Mouse (Mus musculus) thymus, adult 2 months (tissue): ENCODE results near the gene Uhrf2. TPM values are rescaled to one million over a fixed set of nuclear protein-coding genes. Genes with fewer than 3 reads are reported as not detected.

Experiments used
- DNase-seq: peaks from one replicate; pipeline ENCODE4 v3.0.0; 2021
- H3K27ac ChIP-seq: fragments of 200-500 bp; 2 replicates; pipeline ENCODE4 v1.5.1; 2012; ENCODE audit warnings: low read length, control low read depth; ENCODE audit not compliant: control insufficient read depth, insufficient read depth
- H3K27me3 ChIP-seq: fragments of 200-500 bp; 2 replicates; pipeline ENCODE4 v1.6.1; 2012; ENCODE audit warnings: mild to moderate bottlenecking, low read length, moderate library complexity, mixed read lengths; ENCODE audit not compliant: control insufficient read depth, insufficient read depth
- H3K36me3 ChIP-seq: fragments of 200-500 bp; 2 replicates; pipeline ENCODE4 v1.6.1; 2012; ENCODE audit warnings: mild to moderate bottlenecking, low read length, moderate library complexity; ENCODE audit not compliant: control insufficient read depth, insufficient read depth
- H3K4me1 ChIP-seq: fragments of 200-500 bp; replicated peaks from 2 replicates; pipeline ENCODE4 v1.6.1; 2012; ENCODE audit warnings: low read length; ENCODE audit not compliant: control insufficient read depth, insufficient read depth
- H3K4me3 ChIP-seq: fragments of 200-500 bp; 2 replicates; pipeline ENCODE4 v1.5.1; 2012; ENCODE audit warnings: mild to moderate bottlenecking, low read length, control low read depth, moderate library complexity; ENCODE audit not compliant: control insufficient read depth, insufficient read depth
- CTCF ChIP-seq: fragments of 200-500 bp; IDR thresholded peaks from 2 replicates; pipeline ENCODE4 v1.5.1; 2012; ENCODE audit warnings: mild to moderate bottlenecking, control low read depth, low read length, moderate library complexity, borderline replicate concordance; ENCODE audit not compliant: control insufficient read depth, poor library complexity, insufficient read depth; ENCODE audit errors: extremely low read depth
- POLR2A ChIP-seq: fragments of 200-500 bp; IDR thresholded peaks from 2 replicates; pipeline ENCODE4 v1.6.1; 2012; ENCODE audit warnings: mild to moderate bottlenecking, low read length, control low read depth, moderate library complexity; ENCODE audit not compliant: control insufficient read depth, poor library complexity, insufficient read depth; ENCODE audit errors: extremely low read depth
- WGBS: fragments of 180-500 bp; shearing (Covaris S2); methylation state at CpG from one replicate; pipeline ENCODE4 v1.1.7; 2018; 5-methylcytosine and 5-hydroxymethylcytosine counted together
- polyA plus RNA-seq: library from polyadenylated mRNA; depleted of rRNA; stranded (reverse); fragments of >200 nt; gene quantifications from 2 replicates; pipeline ENCODE4 v1.2.3, GENCODE M21; 2012

Uhrf2 gene
- polyA plus RNA-seq, 1 experiment: 80.5 TPM

GRCm38 (mm10) chr19:30107221-30107845, 77.0 kb downstream of the Uhrf2 start:
- no peak overlapping the region for H3K27ac ChIP-seq
- no peaks in the 10 kb centered on the region for H3K27me3 ChIP-seq
- no peak overlapping the region for H3K4me3 ChIP-seq
- H3K4me1 ChIP-seq: peaks cover 9% of the 10 kb centered on the region
- TF ChIP-seq POLR2A: no peak
- no peaks in the 10 kb centered on the region for H3K36me3 ChIP-seq
- DNase-seq: no peak
- WGBS: 92% methylated on average over 10 of the region's 10 CpGs

GRCm38 (mm10) chr19:30108616-30109015, 78.3 kb downstream of the Uhrf2 start:
- no peak for DNase-seq

GRCm38 (mm10) chr19:30109122-30109521, 78.8 kb downstream of the Uhrf2 start:
- DNase-seq: no peak
- peaks cover 9% of the 10 kb centered on the region for H3K4me1 ChIP-seq
- 96% methylated on average over 6 of the region's 6 CpGs for WGBS
- no peaks in the 10 kb centered on the region for H3K36me3 ChIP-seq
- no peak overlapping the region for H3K4me3 ChIP-seq
- no peak for TF ChIP-seq CTCF
- TF ChIP-seq POLR2A: no peak
- H3K27ac ChIP-seq: no peak overlapping the region
- no peaks in the 10 kb centered on the region for H3K27me3 ChIP-seq

More at GRCm38 (mm10) chr19:30108616-30109015, 78.3 kb downstream of the Uhrf2 start:
- H3K4me3 ChIP-seq: no peak overlapping the region
- H3K4me1 ChIP-seq: peaks cover 9% of the 10 kb centered on the region
- H3K36me3 ChIP-seq: no peaks in the 10 kb centered on the region
- H3K27ac ChIP-seq: no peak overlapping the region
- H3K27me3 ChIP-seq: no peaks in the 10 kb centered on the region
- TF ChIP-seq POLR2A (no peak), CTCF (no peak)

GRCm38 (mm10) chr19:30111421-30111820, 81.1 kb downstream of the Uhrf2 start:
- Histone ChIP-seq H3K4me3 (no peak overlapping the region), H3K36me3 (no peaks in the 10 kb centered on the region), H3K4me1 (peaks cover 9% of the 10 kb centered on the region), H3K27me3 (no peaks in the 10 kb centered on the region), H3K27ac (no peak overlapping the region)
- WGBS: over 99% methylated on average over 3 of the region's 3 CpGs
- no peak for TF ChIP-seq POLR2A
- no peak for TF ChIP-seq CTCF
- DNase-seq: no peak

- no peak for DNase-seq
- WGBS: 89% methylated on average over 16 of the region's 16 CpGs
- Histone ChIP-seq H3K4me3 (no peak overlapping the region), H3K4me1 (peaks cover 9% of the 10 kb centered on the region), H3K27me3 (no peaks in the 10 kb centered on the region), H3K36me3 (no peaks in the 10 kb centered on the region), H3K27ac (no peak overlapping the region)
- no peak for TF ChIP-seq CTCF
- no peak for TF ChIP-seq POLR2A
Observed at GRCm38 (mm10) chr19:30112961-30113688, 82.8 kb downstream of the Uhrf2 start.

- no peaks in the 10 kb centered on the region for H3K36me3 ChIP-seq
- peaks cover 9% of the 10 kb centered on the region for H3K4me1 ChIP-seq
- WGBS: 84% methylated on average over 14 of the region's 14 CpGs
- H3K4me3 ChIP-seq: no peak overlapping the region
- H3K27me3 ChIP-seq: no peaks in the 10 kb centered on the region
- no peak overlapping the region for H3K27ac ChIP-seq
- DNase-seq: no peak
- no peak for TF ChIP-seq POLR2A
- no peak for TF ChIP-seq CTCF
Observed at GRCm38 (mm10) chr19:30114919-30115441, 84.7 kb downstream of the Uhrf2 start.

GRCm38 (mm10) chr19:30115606-30116005, 85.3 kb downstream of the Uhrf2 start:
- Histone ChIP-seq H3K27ac (no peak overlapping the region), H3K36me3 (no peaks in the 10 kb centered on the region), H3K4me1 (peaks cover 8% of the 10 kb centered on the region), H3K27me3 (no peaks in the 10 kb centered on the region), H3K4me3 (no peak overlapping the region)
- no peak for TF ChIP-seq CTCF
- no peak for TF ChIP-seq POLR2A
- DNase-seq: no peak
- WGBS: 98% methylated on average over 5 of the region's 5 CpGs
